Mouse (Mus musculus): ENCODE data around the gene Ick. TPM values are rescaled to one million over a fixed set of nuclear protein-coding genes. Genes with fewer than 3 reads are reported as not detected.

The Ick gene
- polyA plus RNA-seq, 1 experiment from 2014 or later: 31.8 TPM

- H3K27me3 ChIP-seq (replicated peaks; ENCODE audit: control insufficient read depth, insufficient read depth, low read length): no peaks in the 10 kb centered on the region
- H3K4me1 ChIP-seq (ENCODE audit: control insufficient read depth, insufficient read depth, low read depth, low read length): no peaks in the 10 kb centered on the region
- H3K4me3 ChIP-seq (ENCODE audit: low read length): no peak overlapping the region
- 87% methylated on average over 2 of the region's 2 CpGs for WGBS
- H3K9ac ChIP-seq (ENCODE audit: low read depth, low read length): no peak overlapping the region
- no peak overlapping the region for H3K27ac ChIP-seq (ENCODE audit: low read depth, low read length)
- H3K36me3 ChIP-seq (ENCODE audit: control insufficient read depth, insufficient read depth, low read length): no peaks in the 10 kb centered on the region
- no peak for ATAC-seq
- no peaks in the 10 kb centered on the region for H3K9me3 ChIP-seq (ENCODE audit: control insufficient read depth, low read length)
- no peak overlapping the region for H3K4me2 ChIP-seq (ENCODE audit: low read length)
These were observed 101.8 kb downstream of the Ick start for GRCm38 (mm10) chr9:78210821-78211220.

DNA sequence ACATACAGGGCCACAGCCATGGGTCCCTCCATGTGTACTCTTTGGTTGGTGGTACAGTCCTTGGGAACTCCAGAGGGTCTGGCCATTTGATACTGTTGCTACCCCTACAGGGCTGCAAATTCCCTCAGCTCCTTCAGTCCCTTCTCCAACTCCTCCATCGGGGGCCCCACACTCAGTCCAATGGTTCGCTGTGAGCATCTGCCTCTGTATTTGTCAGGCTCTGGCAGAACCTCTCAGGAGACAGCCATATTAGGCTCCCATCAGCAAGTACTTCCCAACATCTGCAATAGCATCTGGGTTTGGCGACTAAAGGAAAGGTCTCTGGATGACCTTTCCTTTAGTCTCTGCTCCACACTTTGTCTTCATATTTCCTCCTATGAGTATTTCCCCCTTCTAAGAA lies 102.5 kb downstream of the Ick start:
- Histone ChIP-seq H3K4me2 (ENCODE audit: low read length) (no peak overlapping the region), H3K4me1 (ENCODE audit: control insufficient read depth, insufficient read depth, low read depth, low read length) (no peaks in the 10 kb centered on the region), H3K9me3 (ENCODE audit: control insufficient read depth, low read length) (no peaks in the 10 kb centered on the region), H3K4me3 (ENCODE audit: low read length) (no peak overlapping the region), H3K36me3 (ENCODE audit: control insufficient read depth, insufficient read depth, low read length) (no peaks in the 10 kb centered on the region), H3K27ac (ENCODE audit: low read depth, low read length) (no peak overlapping the region), H3K9ac (ENCODE audit: low read depth, low read length) (no peak overlapping the region), H3K27me3 (replicated peaks; ENCODE audit: control insufficient read depth, insufficient read depth, low read length) (no peaks in the 10 kb centered on the region)
- 93% methylated on average over 3 of the region's 3 CpGs for WGBS
- no peak for ATAC-seq

DNA sequence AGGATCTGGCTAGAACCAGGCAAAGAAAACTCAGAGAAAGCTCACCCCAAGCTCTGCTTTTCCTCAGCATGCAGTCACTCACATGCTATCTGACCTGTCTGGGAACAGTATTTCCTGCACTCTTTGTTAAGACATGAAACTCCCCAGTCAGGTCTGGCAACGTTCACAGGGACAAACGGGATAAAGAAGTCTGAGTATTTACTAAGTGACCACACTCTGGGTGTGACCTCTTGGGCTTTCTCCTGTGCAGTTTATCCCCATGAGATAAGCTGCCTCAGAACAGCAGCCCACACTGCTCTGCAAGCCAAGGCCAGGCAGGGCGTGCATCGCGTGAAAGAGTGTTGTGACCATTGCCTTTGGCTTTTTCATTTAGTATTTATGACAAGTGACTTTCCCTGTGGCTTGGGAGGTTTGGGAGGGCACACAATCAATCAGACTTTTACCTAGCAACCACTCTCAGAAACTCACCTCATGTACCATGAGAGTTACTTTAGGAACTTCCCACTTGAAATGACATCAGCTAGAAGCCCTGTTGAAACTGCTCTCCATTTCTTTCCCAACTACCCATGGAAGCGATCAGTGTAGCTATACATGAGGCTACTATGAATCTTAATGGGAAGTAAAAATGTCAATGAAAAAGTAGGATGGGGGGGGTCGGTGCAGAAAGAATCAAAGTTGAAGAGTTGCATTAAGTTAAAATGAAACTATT lies 103.5 kb downstream of the Ick start:
- no peak for ATAC-seq
- 87% methylated on average over 7 of the region's 7 CpGs for WGBS
- H3K9ac ChIP-seq (ENCODE audit: low read depth, low read length): no peak overlapping the region

GRCm38 (mm10) chr9:78217074-78217473 lies 108.1 kb downstream of the Ick start:
- no peaks in the 10 kb centered on the region for H3K9me3 ChIP-seq (ENCODE audit: control insufficient read depth, low read length)
- 85% methylated on average over 4 of the region's 4 CpGs for WGBS
- H3K4me2 ChIP-seq (ENCODE audit: low read length): no peak overlapping the region
- H3K4me3 ChIP-seq (ENCODE audit: low read length): no peak overlapping the region
- H3K27ac ChIP-seq (ENCODE audit: low read depth, low read length): no peak overlapping the region
- H3K4me1 ChIP-seq (ENCODE audit: control insufficient read depth, insufficient read depth, low read depth, low read length): no peaks in the 10 kb centered on the region
- H3K9ac ChIP-seq (ENCODE audit: low read depth, low read length): no peak overlapping the region
- ATAC-seq: no peak
- no peaks in the 10 kb centered on the region for H3K36me3 ChIP-seq (ENCODE audit: control insufficient read depth, insufficient read depth, low read length)
- H3K27me3 ChIP-seq (replicated peaks; ENCODE audit: control insufficient read depth, insufficient read depth, low read length): no peaks in the 10 kb centered on the region

More for the DNA sequence above, 103.5 kb downstream of the Ick start:
- Histone ChIP-seq H3K9me3 (ENCODE audit: control insufficient read depth, low read length) (no peaks in the 10 kb centered on the region), H3K4me1 (ENCODE audit: control insufficient read depth, insufficient read depth, low read depth, low read length) (no peaks in the 10 kb centered on the region), H3K4me3 (ENCODE audit: low read length) (no peak overlapping the region), H3K4me2 (ENCODE audit: low read length) (no peak overlapping the region), H3K27ac (ENCODE audit: low read depth, low read length) (no peak overlapping the region), H3K36me3 (ENCODE audit: control insufficient read depth, insufficient read depth, low read length) (no peaks in the 10 kb centered on the region), H3K27me3 (replicated peaks; ENCODE audit: control insufficient read depth, insufficient read depth, low read length) (no peaks in the 10 kb centered on the region)

Other genes with a start within 250 kb of the Ick start
- gene Elovl5, start 191.8 kb upstream of the Ick start, polyA plus RNA-seq (2015; fragmentation: Nextera tagmentation; extraction: Ambion mirVana): 73.3 and 73.8 TPM in 2 replicates
- gene Gcm1, start 57.3 kb upstream of the Ick start, polyA plus RNA-seq (2015; fragmentation: Nextera tagmentation; extraction: Ambion mirVana): not detected in 2 replicates
- 79.8 and 88.4 TPM in 2 replicates for gene Fbxo9, start 127 bp upstream of the Ick start, polyA plus RNA-seq (2015; fragmentation: Nextera tagmentation; extraction: Ambion mirVana)
- gene Gsta4, start 73.6 kb downstream of the Ick start, polyA plus RNA-seq (2015; fragmentation: Nextera tagmentation; extraction: Ambion mirVana): 28.5 and 30.6 TPM in 2 replicates
- gene Gsta1, start 121.5 kb downstream of the Ick start, polyA plus RNA-seq (2015; fragmentation: Nextera tagmentation; extraction: Ambion mirVana): not detected in 2 replicates
- not detected in 2 replicates for gene Gm3776, start 147.9 kb downstream of the Ick start, polyA plus RNA-seq (2015; fragmentation: Nextera tagmentation; extraction: Ambion mirVana)
- not detected in 2 replicates for gene Gm10639, start 180.7 kb downstream of the Ick start, polyA plus RNA-seq (2015; fragmentation: Nextera tagmentation; extraction: Ambion mirVana)
- not detected in 2 replicates for gene Omt2a, start 205.6 kb downstream of the Ick start, polyA plus RNA-seq (2015; fragmentation: Nextera tagmentation; extraction: Ambion mirVana)
- not detected in 2 replicates for gene Omt2b, start 218.4 kb downstream of the Ick start, polyA plus RNA-seq (2015; fragmentation: Nextera tagmentation; extraction: Ambion mirVana)
- gene Gsta2, start 246.6 kb downstream of the Ick start, polyA plus RNA-seq (2015; fragmentation: Nextera tagmentation; extraction: Ambion mirVana): not detected in 2 replicates

All from hindbrain, embryonic 16.5 days (tissue).